Mouse (Mus musculus): ENCODE results near the gene Pqlc2.

DNA sequence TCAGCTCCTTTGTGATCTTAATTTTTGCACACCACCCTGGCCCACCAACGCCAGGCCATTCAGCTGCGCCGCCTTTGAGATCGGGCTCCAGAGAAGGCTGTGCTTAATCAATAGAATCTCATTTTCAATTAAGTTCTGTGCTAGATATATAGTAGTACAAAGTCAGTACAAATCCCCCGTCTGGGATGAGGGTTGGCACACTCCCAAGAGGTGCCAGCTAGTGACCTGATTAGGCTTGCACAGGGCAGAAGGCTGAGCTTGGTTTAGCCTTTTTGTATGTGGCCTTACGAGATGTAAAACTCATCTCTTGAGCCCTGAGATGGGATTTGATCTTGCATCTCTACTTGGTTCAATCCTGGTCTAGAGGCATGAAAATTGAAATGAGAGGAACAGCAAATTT lies 47.5 kb downstream of the Pqlc2 start:
- TF ChIP-seq CTCF (IDR thresholded peaks at IDR 0.05; ENCODE audit: low read depth), result no peak
- TF ChIP-seq EP300 (optimal IDR thresholded peaks at IDR 0.05), result no peak

Data from stomach, postnatal 0 days (tissue).